Mouse (Mus musculus): Measurements from ENCODE around the gene Gm10188. TPM values are rescaled to one million over a fixed set of nuclear protein-coding genes. Genes with fewer than 3 reads are reported as not detected.

Gene Gm10188
- total RNA-seq, 2 experiments from 2014 or later: not detected

DNA sequence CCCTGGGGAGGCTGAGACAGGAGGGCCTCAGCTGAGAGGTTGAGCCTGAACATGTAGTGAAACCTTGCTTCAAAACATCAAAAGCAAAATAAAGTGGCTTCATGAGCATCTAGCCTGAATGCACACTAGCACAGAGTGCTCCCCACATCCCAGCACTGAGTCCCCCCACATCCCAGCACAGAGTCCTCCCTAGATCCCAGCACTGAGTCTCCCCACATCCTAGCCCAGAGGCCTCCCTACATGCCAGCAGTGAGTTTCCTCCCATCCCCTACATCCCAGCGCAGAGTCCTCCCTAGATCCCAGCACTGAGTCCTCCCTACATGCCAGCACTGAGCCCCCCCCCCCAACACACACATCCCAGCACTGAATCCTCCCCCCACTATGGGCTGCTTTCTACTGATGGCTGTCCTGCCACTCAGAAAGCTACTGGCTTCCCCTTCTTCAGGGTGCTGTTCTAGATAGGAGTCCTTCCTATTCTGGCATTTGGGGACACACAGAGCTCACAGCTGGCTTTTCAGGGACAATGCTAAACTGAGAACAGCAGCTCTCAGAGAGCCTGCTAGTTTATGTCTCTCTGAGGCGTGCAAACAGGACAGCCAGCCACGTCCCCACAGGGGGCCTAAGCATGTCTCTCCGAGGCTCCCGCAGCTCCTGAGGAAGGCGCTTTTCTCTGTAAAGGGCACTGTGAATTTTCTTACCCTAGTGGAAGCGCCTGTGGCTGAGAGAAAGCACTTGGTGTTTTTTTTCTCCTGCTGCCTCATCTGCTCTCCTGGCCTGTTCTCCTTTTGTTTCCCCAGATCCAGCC is 2.1 kb upstream of the Gm10188 start:
- ATAC-seq (replicated peaks; ENCODE audit: low FRiP score, poor library complexity, severe bottlenecking): no peak

DNA sequence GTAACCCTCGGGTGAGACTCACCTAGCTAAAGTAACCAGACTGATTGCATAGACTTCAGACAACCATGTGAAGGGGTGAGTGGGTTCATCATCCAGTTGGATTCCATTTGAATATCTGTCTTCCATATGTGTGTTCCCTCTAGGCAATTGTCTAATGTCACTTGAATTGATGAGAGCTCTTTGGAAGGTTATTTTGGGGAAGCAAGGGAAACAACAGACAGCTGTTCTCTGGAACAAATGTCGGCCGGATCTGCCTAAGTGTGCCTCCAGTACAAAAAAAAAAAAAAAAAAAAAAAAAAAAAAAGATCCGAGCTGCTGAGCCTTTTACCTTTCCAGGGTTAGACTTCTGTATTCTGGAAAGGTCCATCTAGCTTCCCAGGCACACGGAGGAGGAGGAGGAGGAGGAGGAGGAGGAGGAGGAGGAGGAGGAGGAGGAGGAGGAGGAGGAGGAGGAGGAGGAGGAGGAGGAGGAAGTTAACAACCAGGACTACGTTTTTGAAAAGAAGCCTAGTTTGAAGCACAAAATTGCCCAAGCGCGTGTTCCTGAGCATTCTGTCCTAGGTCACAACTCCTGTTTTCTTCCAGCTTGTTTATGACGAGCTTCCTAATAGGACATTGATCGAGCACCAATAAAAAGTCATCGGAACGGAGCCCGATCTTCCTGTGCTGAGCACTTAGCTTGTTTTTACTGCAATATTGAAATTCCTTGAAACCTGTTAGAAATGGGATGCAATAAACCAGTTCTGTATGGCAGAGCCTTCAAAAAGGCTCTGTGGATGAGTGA is 3.1 kb downstream of the Gm10188 start:
- no peak for ATAC-seq (replicated peaks; ENCODE audit: low FRiP score, poor library complexity, severe bottlenecking)

DNA sequence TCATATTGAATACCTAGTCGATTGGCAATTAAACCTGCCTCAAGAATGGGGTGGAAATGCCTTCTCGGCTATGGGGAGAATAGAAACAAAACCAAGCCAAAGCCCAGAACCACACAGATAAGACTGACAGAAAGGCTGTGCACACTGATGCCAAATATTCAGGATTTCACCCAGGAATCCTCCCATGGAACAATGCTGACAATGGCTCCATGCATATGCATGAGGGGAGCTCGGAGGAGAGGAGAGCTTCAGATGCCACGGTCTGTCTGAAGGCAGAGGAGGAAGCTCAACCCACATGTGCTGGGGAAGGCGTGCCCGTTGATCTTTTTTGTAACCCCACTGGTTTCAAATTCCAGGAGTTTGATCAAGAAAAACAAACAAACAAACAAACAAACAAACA is 7.4 kb downstream of the Gm10188 start:
- ATAC-seq (replicated peaks; ENCODE audit: low FRiP score, poor library complexity, severe bottlenecking): no peak

- ATAC-seq (replicated peaks; ENCODE audit: low FRiP score, poor library complexity, severe bottlenecking): no peak
Observed at GRCm38 (mm10) chr1:132221627-132222026, 7.9 kb downstream of the Gm10188 start.

- ATAC-seq (replicated peaks; ENCODE audit: low FRiP score, poor library complexity, severe bottlenecking): no peak
Observed at GRCm38 (mm10) chr1:132216276-132216675, 13.3 kb downstream of the Gm10188 start.

- no peak for ATAC-seq (replicated peaks; ENCODE audit: low FRiP score, poor library complexity, severe bottlenecking)
Observed at GRCm38 (mm10) chr1:132213076-132213475, 16.5 kb downstream of the Gm10188 start.

- no peak for ATAC-seq (replicated peaks; ENCODE audit: low FRiP score, poor library complexity, severe bottlenecking)
Observed at GRCm38 (mm10) chr1:132212218-132212617, 17.3 kb downstream of the Gm10188 start.

- ATAC-seq (replicated peaks; ENCODE audit: low FRiP score, poor library complexity, severe bottlenecking): no peak
Observed at GRCm38 (mm10) chr1:132211672-132212071, 17.9 kb downstream of the Gm10188 start.

GRCm38 (mm10) chr1:132210922-132211321 is 18.6 kb downstream of the Gm10188 start:
- no peak for ATAC-seq (replicated peaks; ENCODE audit: low FRiP score, poor library complexity, severe bottlenecking)

- no peak for ATAC-seq (replicated peaks; ENCODE audit: low FRiP score, poor library complexity, severe bottlenecking)
Observed at GRCm38 (mm10) chr1:132209400-132209799, 20.2 kb downstream of the Gm10188 start.

DNA sequence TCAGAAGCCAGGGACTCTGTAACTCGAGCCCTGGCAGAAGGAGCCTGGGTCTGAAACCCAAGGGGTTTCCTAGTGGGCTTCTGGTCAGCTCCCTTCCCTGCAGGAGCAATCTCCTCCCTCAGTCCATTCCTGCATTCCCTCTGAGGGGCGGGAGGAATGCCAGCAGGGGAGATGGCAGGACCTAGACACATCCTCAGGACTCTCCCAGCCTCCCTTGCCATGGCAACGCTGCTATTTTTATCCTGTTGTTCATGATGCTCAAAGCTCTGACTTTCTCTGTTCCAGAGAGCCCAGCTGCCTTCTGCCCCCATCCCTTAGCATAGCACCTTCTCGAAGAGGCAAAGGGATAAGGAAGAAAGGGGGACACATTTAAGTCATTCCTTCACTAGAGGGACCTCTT is 21.4 kb downstream of the Gm10188 start:
- no peak for ATAC-seq (replicated peaks; ENCODE audit: low FRiP score, poor library complexity, severe bottlenecking)

DNA sequence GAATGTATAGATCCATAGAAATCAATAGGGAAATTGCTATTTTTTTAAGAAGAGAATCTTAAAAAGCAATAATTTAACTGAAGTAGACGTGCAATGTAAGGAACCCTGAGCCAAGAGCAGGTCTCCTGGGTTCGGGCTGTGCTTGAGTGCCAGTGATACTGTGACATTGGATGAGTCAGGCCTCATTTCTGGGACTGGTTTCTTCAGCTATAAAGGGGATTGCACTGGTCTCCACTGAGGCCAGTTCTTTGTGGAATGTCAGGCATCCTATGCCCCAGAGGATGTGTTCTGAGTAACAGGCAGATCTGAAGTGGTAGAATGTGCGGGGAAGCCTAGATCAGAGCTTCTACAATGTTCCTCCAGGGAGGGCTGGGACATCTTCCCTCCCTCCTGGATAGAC is 22.7 kb downstream of the Gm10188 start:
- ATAC-seq (replicated peaks; ENCODE audit: low FRiP score, poor library complexity, severe bottlenecking): no peak

GRCm38 (mm10) chr1:132205958-132206357 is 23.6 kb downstream of the Gm10188 start:
- ATAC-seq (replicated peaks; ENCODE audit: low FRiP score, poor library complexity, severe bottlenecking): no peak

- no peak for ATAC-seq (replicated peaks; ENCODE audit: low FRiP score, poor library complexity, severe bottlenecking)
Observed at GRCm38 (mm10) chr1:132202771-132203170, 26.8 kb downstream of the Gm10188 start.

DNA sequence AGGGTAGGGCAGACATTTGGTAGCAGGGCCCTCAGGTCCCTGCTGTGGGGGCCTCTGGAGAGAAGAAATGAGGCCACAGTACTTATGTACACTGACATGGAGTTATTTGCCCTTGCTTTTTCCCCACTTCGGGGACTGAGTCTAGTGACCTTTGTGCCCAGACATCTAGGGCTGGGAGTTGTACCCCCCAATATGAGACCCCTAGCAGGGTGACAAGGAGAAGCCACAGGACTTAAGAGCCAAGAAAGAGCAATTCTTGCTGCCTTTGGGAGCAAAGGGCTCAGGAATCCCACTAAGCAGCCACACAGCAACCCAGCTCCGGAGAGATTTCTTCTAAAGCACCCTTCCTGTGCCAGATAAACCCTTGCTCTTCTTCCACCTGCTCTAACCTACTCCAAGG is 27.6 kb downstream of the Gm10188 start:
- ATAC-seq (replicated peaks; ENCODE audit: low FRiP score, poor library complexity, severe bottlenecking): no peak

DNA sequence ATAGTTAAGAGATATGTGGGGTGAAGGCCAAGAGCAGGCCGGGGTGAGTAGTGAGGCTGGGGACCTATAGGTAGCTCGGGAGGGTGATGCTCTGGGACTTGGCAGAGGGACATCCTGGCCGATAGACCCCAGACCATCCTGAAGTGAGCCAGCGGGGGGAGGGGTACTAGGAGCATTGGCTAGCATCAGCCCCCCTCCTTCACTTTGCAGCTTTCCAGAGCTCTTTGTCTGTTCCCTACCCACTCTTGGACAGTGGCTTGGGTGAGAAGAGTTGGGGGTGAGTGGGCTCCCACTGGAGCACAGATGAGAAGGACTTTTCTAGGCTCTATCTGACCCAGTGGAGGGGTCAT is 28.1 kb downstream of the Gm10188 start:
- ATAC-seq (replicated peaks; ENCODE audit: low FRiP score, poor library complexity, severe bottlenecking): no peak

DNA sequence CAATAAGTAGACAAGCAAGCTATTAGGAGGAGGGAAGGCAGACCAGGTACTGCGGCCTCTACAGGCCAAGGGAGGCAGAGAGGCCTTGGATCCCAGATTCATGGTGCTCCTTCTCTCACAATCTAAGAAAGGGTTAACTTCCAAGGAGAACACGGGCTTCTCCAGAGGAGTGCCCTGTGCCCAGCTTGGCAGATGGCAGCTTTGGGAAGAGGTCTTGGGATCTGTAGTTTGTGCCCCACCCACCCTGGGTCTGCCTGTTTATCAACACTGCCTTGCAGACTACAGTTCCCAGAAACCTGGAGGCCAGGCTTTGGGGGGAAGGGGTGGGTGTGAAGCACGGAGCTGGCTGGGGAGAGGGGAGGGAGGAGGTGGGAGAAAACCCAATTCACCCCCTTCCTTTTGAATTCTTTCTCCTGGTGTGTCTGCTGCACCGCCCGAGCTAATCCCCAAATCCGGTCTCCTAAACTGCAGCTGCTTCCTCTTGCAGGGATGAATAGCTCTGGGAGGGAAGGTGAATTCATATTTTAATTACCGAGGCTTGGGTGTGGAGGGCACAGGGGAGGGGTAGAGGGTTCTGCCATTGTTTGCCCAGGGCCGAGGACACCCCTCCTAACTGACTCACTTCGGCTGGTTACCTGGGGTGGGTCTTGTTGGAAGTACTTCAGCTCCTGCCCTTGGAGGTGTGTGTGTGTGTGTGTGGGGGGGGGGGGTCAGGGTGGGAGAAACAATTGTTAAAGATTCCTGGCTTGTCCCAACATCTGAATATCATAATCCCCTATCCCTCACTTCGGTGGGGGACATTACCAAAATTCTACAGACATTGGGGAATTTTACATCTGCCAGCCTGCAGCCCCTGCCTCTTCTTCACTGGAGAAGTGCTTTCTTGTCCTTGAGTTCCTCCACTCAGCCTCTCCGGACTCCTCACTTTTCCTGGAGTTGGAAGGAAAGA is 28.7 kb downstream of the Gm10188 start:
- no peak for ATAC-seq (replicated peaks; ENCODE audit: low FRiP score, poor library complexity, severe bottlenecking)

DNA sequence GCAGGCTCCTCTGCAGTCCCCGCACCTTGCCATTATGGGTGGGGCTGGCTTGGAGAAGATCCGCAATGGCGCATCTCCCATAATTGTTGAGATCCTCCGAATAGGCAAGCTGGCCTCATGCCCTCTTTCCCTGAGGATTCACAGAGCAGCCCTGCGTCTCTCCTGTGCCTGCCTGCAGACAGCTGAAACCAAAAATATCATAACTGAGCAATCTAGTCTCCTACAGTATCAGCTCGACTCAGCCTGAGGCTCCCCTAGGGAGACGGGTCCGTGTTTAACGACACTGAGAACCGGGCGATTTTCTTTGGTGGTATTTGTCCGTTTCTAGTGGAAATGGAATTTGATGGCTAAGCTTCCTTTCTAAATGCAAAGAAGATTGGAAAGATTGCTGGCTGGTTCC is 29.6 kb downstream of the Gm10188 start:
- no peak for ATAC-seq (replicated peaks; ENCODE audit: low FRiP score, poor library complexity, severe bottlenecking)

GRCm38 (mm10) chr1:132199244-132199643 is 30.3 kb downstream of the Gm10188 start:
- ATAC-seq (replicated peaks; ENCODE audit: low FRiP score, poor library complexity, severe bottlenecking): no peak

- ATAC-seq (replicated peaks; ENCODE audit: low FRiP score, poor library complexity, severe bottlenecking): no peak
Observed at GRCm38 (mm10) chr1:132198401-132199071, 31.0 kb downstream of the Gm10188 start.

All from erythroid progenitor cell, adult 5-6 weeks (primary cell).